Mouse (Mus musculus): Measurements from ENCODE around the gene Cd9. TPM values are rescaled to one million over a fixed set of nuclear protein-coding genes. Genes with fewer than 3 reads are reported as not detected.

The Cd9 gene
- 100 to 1,000 TPM in 2 of 4 experiments, 10 to 100 TPM in 2; 57.4 to 211 (median 129) TPM for total RNA-seq (2022)

GRCm38 (mm10) chr6:125494092-125494871 is at the start of gene Cd9:
Cd9 (minus strand) TSS chr6:125494791.
- DNase-seq (ENCODE audit: low spot score in 2 of 2), result no peak

DNA sequence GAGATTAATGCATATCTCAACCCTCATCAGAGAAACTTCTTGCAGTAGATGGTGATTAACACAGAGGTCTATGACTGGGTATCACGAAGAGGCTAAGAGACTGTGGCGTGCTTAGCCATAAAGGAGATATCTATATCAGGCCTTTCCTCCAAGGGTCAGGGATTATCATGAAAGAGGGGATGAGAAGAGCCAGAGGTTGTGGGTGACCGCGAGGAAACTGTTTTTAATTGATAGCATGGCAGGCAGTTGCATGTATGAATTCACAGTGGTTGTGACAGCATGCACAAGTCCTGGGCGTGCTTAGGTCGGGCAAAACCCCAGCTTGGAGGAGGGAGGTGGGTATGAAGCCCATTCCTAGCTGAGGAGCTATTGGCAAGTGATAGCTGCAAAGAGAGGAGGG is 46.7 kb upstream of the Cd9 start:
- no peak for DNase-seq (ENCODE audit: low spot score in 2 of 2)

- no peak for DNase-seq (ENCODE audit: low spot score in 2 of 2)
Measured at GRCm38 (mm10) chr6:125540826-125541225, 46.2 kb upstream of the Cd9 start.

- no peak for DNase-seq (ENCODE audit: low spot score in 2 of 2)
Measured at GRCm38 (mm10) chr6:125540199-125540598, 45.6 kb upstream of the Cd9 start.

GRCm38 (mm10) chr6:125539423-125539822 is 44.8 kb upstream of the Cd9 start:
- DNase-seq (ENCODE audit: low spot score in 2 of 2), result no peak

DNA sequence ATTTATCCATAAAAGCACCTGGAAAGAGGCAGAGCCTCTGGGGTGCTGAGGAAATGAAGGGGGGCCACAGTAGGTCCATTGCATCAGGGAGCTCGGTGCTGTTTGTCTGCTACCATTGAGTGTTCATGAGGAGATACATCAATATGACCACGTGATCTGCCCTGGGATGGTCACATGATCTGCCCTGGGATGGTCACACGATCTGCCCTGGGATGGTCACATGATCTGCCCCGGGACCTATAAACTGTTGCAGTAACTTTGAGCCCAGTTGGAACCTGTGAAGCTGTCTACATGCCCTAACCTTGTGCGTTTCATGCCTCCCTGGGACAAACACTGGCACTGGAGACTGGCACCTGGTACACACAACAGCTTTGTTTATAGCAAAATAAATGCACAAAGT is 43.9 kb upstream of the Cd9 start:
- no peak for DNase-seq (ENCODE audit: low spot score in 2 of 2)

GRCm38 (mm10) chr6:125534990-125535389 is 40.4 kb upstream of the Cd9 start:
- no peak for DNase-seq (ENCODE audit: low spot score in 2 of 2)

DNA sequence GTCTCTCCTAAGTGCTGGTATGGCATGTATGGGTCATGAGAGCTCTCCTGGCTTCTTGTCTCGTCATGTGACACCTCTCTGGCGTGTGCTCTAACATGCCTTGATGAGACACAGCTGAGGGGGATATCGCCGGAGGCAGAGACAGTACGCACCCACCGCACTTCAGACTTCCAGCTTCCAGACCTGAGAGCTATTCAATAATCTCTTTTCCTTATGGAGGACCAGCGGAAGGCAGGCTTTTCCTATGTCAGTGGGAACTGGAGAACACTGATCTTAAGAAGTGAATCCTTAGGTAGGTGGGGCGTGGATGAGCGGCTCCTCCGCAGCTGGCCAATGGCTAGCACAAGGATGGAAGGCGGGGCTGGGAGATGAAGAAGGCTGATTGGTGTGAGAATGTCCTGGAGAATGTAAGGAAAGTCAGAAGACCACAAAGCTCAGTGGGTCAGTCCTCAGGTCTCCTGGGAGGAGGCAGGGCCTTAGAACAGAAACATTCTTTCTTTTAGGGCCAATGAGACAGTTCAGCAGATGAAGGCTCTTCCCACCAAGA is 38.6 kb upstream of the Cd9 start:
- no peak for DNase-seq (ENCODE audit: low spot score in 2 of 2)

GRCm38 (mm10) chr6:125529479-125529878 is 34.9 kb upstream of the Cd9 start:
- no peak for DNase-seq (ENCODE audit: low spot score in 2 of 2)

GRCm38 (mm10) chr6:125528614-125529200 is 34.1 kb upstream of the Cd9 start:
- DNase-seq (ENCODE audit: low spot score in 2 of 2), result no peak

DNA sequence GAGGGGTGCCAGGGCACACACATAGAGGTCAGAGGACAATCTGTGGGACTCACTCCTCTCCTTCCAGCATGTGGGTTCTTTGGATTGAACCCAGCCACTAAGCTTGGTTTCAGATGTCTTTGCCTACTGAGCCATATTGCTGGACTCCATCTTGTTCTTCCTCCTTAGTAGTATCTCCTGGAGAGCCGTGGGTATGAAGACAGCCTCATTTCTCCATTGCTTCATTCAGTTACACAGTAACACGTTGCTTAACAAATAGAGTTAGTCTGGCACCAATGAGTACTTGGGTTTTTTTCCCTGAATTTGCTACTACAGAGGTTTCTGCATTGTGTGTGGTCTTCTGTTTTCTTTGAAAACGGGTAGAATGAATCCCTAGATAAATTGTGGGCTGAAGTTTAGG is 31.5 kb upstream of the Cd9 start:
- no peak for DNase-seq (ENCODE audit: low spot score in 2 of 2)

DNA sequence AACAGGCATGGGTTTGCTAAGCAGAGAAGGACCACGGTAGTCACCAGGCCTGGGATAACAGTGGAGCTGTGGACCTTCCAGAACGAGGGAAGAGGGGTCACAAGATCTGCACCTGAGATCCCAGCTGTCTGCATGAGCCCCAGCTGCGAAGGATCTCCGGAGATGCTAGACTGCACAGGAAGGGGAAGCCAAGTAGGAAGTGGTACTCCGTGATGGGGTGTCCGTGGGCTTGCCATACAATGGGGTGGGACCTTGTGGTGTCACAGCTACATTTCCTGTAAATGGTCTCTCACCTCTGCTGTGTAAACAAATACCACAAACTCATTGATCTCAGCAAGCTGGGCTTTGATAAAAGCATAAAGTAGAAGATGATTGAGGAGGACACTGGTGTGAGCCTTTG is 29.4 kb upstream of the Cd9 start:
- no peak for DNase-seq (ENCODE audit: low spot score in 2 of 2)

GRCm38 (mm10) chr6:125521558-125522193 is 27.1 kb upstream of the Cd9 start:
- no peak for DNase-seq (ENCODE audit: low spot score in 2 of 2)

GRCm38 (mm10) chr6:125515503-125516315 is 21.1 kb upstream of the Cd9 start:
- DNase-seq (ENCODE audit: low spot score in 2 of 2), result no peak

DNA sequence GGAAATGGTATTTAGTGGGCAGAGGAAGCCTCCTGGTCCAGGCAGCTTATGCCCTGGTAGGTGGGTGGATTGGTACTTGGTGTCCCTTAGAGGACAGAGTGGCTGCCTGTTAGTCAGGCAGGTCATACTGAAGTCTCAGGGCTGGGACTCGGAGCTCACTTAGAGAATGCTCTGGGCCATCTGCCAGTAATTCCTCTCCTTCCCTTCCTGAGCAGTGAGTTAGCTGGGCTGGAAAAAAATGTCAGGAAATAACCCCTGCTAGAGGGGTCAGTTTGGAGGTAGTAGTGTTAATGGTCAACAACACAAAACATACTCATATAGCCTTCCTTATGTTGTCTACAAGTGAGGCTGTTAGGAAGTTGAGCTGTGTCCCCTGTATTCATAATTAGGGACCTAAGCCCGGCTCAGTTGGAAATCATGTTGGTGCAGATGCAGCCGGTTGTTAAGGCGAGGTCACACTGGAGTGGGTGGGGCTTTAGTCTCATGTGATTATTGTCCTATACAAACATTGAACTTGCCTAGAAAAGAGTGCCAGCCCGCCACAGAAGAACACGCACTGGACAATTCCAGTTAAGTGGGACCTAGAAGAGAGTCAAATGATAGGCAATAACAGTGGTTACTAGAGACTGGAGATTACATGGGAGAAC is 18.5 kb upstream of the Cd9 start:
- no peak for DNase-seq (ENCODE audit: low spot score in 2 of 2)

DNA sequence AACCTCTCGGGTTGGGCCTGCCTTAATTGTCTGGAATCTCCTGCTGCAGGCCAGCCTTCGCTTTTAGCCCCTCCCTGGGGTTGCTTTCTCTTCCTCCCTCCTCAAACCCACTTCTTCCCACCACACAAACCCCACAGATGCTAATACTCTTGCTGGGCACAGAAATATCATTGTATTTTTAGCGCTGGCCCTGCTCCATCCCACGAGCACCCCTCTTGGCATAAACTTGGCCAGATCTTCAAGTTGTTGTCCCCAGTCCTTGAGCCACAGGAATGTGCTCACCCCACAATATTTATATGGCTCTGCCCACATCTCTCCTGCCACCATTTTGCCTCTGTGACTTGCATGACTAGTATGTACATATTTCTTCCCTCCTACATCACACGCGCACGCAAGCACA is 16.6 kb upstream of the Cd9 start:
- no peak for DNase-seq (ENCODE audit: low spot score in 2 of 2)

GRCm38 (mm10) chr6:125510645-125511044 is 16.1 kb upstream of the Cd9 start:
- no peak for DNase-seq (ENCODE audit: low spot score in 2 of 2)

GRCm38 (mm10) chr6:125509783-125510182 is 15.2 kb upstream of the Cd9 start:
- no peak for DNase-seq (ENCODE audit: low spot score in 2 of 2)

DNA sequence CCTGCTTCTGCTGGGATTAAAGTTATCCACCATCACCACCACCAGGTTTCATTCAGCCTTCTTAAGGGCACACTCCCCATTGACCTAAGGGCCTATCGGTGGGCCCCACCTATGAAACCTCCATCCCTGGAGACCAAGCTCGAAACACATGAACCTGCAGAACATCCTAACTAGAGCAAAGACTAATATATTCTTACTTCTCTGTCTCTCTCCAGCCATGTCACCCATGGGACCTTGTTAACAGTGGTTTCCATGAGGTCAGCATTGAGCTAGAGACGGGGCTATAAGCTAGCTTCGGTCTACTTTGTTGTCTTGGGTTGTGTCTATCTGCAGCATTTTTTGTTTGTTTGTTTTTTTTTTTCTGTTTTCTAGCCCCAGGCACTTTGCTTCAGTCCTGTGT is 11.8 kb upstream of the Cd9 start:
- no peak for DNase-seq (ENCODE audit: low spot score in 2 of 2)

DNA sequence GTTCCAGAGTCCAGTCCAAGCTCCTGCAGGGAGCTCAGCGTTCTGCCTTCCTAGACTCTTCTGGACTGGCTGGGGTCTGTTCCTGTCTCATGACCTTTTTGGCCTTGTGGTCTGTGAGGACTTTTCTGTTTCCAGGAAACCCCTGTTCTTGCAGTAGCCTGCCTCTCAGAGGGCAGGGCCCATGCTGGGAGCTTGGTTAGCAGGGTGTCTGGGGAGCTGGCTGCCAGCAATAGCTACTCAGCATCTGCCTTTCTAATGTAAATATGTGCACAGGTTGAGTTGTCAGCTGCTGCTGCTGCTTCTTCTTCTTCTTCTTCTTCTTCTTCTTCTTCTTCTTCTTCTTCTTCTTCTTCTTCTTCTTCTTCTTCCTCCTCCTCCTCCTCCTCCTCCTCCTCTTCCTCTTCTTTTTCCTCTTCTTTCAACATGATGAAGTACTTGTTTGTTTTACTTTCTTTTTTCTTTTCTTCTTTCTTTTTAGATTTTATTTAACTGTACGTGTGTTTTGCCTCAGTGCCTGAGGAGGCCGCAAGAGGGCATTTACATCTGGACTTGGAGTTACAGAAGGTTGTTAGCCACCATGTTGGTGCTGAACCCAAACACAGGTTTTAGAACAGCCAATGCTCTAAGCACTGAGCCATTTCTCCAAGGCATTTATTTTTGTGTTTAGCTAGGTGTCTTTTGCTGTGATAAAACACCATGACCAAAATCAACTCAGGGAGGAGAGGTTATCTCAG is 10.2 kb upstream of the Cd9 start:
- no peak for DNase-seq (ENCODE audit: low spot score in 2 of 2)

Measured in layer of hippocampus, adult 8-10 months (tissue).